Mouse (Mus musculus): ENCODE data around the gene Tes3-ps.

- TF ChIP-seq CTCF (conservative IDR thresholded peaks at IDR 0.05; ENCODE audit: insufficient read depth, insufficient read length, low read depth, low read length) (no peak), POLR2A (IDR thresholded peaks at IDR 0.05; ENCODE audit: low read depth, low read length) (no peak)
These were observed 32.8 kb upstream of the Tes3-ps start for GRCm38 (mm10) chr13:49460276-49460675.

Data from kidney, adult 2 months (tissue).